Mouse (Mus musculus) left cerebral cortex, postnatal 4 days (tissue): ENCODE results near the gene Fbrsl1. TPM values are rescaled to one million over a fixed set of nuclear protein-coding genes. Genes with fewer than 3 reads are reported as not detected.
"Not testable (repeated sequence)": the region's sequence is repeated elsewhere in the genome, so short reads cannot be mapped to it uniquely, and the experiment has no call there.

ENCODE experiments used
- DNase-seq: peaks from one replicate; pipeline ENCODE4 v3.0.0-alpha.2; 2022
- intact Hi-C: fragments of 180-260 bp; cut with DNase I; formaldehyde crosslinking; loops from one replicate; pipeline ENCODE4 v1.15.1; 2025
- total RNA-seq, 2 experiments: library from RNA; stranded (reverse); gene quantifications; 2 replicates each; pipeline ENCODE4 v1.2.3; 2021

Fbrsl1 gene
- total RNA-seq, 2 experiments from 2014 or later = 68.1 to 72.9 TPM

DNA sequence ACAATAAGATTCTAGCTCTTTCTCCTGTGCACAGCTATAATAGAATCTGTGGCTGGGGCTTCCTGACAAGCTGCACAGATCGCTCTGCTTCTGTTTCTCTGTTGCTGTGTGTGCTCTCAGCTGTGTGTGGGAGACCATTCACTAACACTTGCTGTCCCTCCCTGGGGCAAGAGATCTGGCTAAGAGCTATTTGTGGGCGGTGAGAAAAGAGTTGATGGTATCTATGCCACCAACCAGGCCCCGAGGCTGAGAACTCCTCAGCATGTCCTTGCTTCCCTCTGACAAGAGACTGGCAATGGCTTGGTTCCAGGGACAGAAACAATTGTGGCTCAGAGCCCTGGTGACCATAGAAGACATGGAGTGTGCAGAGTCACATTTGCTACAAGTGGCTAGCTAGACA lies 10.6 kb upstream of the Fbrsl1 start:
- DNase-seq = peak; percentile 62
- intact Hi-C loops = no loop called here

DNA sequence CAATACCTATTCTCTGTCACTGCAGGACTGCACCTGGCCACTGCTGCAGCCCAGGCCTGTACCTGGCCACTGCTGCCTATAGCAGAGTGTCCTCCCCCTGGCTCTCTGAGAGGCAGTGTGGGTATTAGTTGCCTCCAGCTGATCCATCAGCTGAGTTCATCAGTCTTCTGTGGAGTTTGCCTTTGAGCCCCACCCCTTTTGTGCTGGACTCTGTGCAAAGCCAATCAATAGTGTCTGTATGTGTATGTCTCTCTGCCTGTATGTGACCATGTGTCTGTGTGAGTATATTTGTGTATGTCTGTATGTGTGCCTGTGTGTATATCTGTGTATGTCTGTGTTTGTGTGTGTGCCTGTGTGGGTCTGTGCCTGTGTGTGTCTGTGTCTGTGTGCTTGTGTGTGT lies 7.0 kb upstream of the Fbrsl1 start:
- DNase-seq = no peak
- intact Hi-C loops = no loop called here

GRCm38 (mm10) chr5:110449294-110449693 lies 991 bp upstream of the Fbrsl1 start:
- intact Hi-C loops = no loop called here
- DNase-seq = peak; percentile 31

- DNase-seq = peak; percentile 21
- intact Hi-C loops = no loop called here
These were observed 425 bp downstream of the Fbrsl1 start for GRCm38 (mm10) chr5:110447720-110448435.

DNA sequence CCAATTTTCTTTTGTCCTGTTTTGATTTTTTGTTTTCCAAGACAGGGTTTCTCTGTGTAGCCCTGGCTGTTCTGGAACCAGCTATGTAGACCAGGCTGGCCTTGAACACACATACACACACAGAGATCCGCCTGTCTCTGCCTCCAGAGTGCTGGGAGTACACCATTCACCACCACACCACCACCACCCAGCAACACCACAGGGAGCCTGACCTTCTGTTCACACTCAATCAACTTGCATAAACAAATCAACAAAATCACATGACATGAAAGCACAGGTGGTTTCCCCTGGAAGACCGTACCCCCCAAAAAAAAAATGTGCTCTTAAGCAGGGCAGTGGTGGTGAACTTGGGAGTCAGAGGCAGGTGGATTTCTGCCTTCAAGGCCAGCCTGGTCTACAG lies 3.8 kb downstream of the Fbrsl1 start:
- DNase-seq = no peak

DNA sequence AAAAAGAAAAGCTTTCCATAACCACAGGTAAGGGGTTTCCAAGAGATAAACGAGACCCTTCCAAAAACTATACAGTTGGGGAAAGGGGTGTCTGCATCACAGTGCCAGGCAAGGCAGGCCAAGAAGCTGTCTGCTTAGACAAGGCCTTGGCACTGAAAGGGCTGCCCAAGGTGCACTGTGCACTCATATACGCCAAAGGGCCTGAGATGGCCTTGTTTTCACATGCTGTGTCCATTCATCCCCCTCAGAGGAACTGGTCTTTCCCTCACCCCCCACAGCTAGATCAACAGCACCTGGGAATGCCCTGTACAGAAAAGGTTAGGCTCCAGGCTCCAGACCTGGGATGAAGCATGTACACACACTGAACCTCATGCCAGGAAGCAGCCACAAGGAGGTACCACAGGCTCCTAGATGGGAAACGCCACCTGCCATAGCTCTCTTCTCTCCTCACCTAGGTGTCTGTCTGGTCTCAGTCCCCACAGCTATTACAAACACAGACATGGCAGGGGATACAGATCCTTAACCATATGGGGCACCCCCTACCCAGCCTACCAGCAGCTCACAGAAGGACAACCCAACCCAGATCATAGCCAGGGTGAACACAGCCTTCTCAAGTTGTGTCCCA lies 5.2 kb downstream of the Fbrsl1 start:
- no peak for DNase-seq
- intact Hi-C loops = no loop called here

More for the DNA sequence above, 3.8 kb downstream of the Fbrsl1 start:
- intact Hi-C loops = no loop called here

DNA sequence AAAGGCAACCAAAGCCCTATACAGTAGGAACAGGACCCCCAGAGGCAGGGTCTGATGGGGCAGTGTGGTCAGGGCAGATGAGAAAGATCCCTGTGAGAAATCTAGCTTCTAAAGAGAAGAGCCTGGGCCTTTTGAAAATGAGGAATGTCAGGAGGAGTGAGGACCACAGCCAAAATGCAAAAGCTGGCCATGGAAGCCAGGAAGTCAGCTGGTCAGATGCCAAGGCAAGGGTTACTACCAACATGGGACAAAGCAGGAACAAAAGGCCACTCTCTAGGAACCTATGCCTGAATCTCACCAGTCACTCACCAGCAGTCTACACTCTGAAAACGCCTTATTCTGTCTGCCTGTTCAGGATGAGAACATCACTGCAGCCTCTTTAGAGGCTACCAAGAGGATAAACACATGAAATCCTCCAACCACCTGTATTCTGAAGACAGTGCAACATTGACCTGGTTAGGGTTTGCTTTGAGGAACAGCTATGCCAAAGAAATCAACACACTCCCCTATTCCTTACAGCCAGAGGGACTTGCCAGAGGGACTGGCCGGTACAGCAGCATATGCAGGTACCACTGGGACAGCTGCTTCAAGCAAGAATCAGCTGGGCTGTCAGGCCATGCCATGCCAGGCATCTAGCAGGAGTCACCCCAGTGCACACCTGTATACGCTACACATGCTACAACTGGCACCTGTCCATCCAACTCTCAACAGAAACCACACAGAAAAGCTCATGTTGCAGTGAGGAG lies 8.6 kb downstream of the Fbrsl1 start:
- no peak for DNase-seq
- intact Hi-C loops = no loop called here

GRCm38 (mm10) chr5:110438591-110438990 lies 9.7 kb downstream of the Fbrsl1 start:
- DNase-seq = no peak
- intact Hi-C loops = no loop called here

DNA sequence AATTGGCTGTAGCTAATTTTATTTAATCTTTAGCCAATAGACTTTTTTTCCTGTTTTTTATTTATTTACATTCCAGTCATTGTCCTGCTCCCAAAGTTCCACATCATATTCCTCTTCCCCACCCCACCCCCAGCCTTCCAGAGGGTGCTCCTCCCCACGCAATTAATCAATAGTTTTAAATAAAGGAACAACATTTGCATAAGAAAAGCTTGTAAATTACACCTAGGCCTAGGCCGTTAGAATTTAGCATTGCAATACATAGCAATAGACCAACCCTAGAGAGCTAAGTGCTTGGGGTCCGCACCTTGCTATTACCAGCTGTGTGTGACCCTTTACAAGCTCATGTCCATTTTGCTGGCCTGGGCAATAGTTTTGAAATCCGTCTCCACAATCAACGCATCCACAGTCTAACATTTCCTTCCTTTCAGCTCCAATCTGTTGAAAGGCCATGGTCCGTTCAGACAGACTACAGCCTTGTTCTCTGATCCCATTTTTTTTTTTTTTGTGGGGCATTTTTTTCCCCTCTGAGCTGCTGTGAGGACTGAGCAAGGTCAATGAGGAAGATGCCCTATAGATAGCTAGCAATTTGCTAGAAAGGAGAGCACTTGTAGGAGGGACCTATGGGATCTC lies 10.6 kb downstream of the Fbrsl1 start:
- intact Hi-C loops = no loop called here
- DNase-seq = no peak

DNA sequence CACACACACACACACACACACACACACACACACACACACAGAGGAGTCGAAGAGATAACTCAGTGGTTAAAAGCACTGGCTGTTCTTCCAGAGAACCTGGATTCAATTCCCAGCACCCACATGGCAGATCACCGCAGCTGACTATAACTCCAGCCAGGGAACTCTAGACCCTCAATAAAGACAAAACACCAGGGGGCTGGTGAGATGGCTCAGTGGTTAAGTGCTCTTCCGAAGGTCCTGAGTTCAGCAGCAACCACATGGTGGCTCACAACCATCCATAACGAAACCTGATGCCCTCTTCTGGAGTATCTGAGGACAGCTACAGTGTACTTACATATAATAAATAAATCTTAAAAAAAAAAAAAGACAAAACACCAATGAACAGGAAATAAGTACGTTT lies 12.1 kb downstream of the Fbrsl1 start:
- intact Hi-C loops, DNase-seq: not testable (repeated sequence)

- intact Hi-C loops = no loop called here
- DNase-seq = no peak
These were observed 13.5 kb downstream of the Fbrsl1 start for GRCm38 (mm10) chr5:110434816-110435215.

- DNase-seq = peak; percentile 77
- intact Hi-C loops = loop anchor here (5.0 kb wide), 1 partner anchor 72 kb away; no protein-coding TSS in a partner anchor
These were observed 19.3 kb downstream of the Fbrsl1 start for GRCm38 (mm10) chr5:110429045-110429444.

DNA sequence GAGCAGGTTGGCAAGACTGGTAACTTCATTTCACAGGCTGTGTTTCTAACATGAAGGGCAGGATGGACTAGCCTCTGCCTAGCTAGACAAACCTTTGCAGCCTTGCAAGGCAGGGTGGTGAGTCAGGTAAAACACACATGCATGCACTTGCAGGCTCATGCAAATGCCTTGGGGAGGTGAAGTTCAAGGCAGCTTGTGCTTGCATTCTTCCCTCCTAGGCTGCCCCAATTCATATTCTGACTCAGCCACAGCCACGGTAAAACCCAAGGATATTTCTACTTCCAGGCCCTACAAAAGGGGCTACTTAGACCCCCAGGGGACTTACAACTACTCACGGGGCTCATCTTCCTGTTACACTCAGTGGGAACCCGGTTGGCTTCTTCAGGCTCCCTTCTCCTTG lies 20.0 kb downstream of the Fbrsl1 start:
- intact Hi-C loops = loop anchor here (5.0 kb wide), 1 partner anchor 71 kb away; no protein-coding TSS in a partner anchor
- DNase-seq = no peak

GRCm38 (mm10) chr5:110425187-110425586 lies 23.1 kb downstream of the Fbrsl1 start:
- DNase-seq = no peak
- intact Hi-C loops = loop anchor here (5.0 kb wide), 1 partner anchor 68 kb away; no protein-coding TSS in a partner anchor

- DNase-seq = no peak
- intact Hi-C loops = no loop called here
These were observed 24.1 kb downstream of the Fbrsl1 start for GRCm38 (mm10) chr5:110424204-110424603.

DNA sequence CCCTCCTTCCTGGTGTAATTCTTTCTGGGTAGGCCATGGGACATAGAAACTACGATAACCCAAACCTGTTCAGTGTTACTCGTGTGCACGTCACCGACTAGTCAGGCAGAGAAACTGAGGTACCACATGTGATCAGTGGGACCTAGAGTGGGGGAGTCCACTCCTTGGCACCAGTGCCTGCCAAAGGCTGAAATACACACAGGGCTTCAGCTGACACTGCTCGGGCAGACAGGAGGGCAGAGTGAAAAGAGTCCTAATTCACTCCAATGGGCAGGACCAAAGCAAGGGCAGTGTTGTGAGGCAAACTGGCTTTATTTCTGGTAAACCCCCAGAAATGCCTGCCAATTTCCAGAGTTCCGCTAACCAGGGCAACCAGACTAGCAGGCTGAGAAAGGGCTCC lies 26.9 kb downstream of the Fbrsl1 start:
- no peak for DNase-seq
- intact Hi-C loops = no loop called here

- intact Hi-C loops = no loop called here
- DNase-seq = no peak
These were observed 27.4 kb downstream of the Fbrsl1 start for GRCm38 (mm10) chr5:110420950-110421349.

GRCm38 (mm10) chr5:110420201-110420600 lies 28.1 kb downstream of the Fbrsl1 start:
- DNase-seq = no peak
- intact Hi-C loops = no loop called here

- DNase-seq = no peak
- intact Hi-C loops = no loop called here
These were observed 29.8 kb downstream of the Fbrsl1 start for GRCm38 (mm10) chr5:110418523-110418911.

GRCm38 (mm10) chr5:110417756-110418522 lies 30.4 kb downstream of the Fbrsl1 start:
- intact Hi-C loops = no loop called here
- no peak for DNase-seq
